Mouse (Mus musculus) spleen, adult 2 months (tissue): Measurements from ENCODE around the gene Pde1a. TPM values are rescaled to one million over a fixed set of nuclear protein-coding genes. Genes with fewer than 3 reads are reported as not detected.
"Not testable (repeated sequence)": the region's sequence is repeated elsewhere in the genome, so short reads cannot be mapped to it uniquely, and the experiment has no call there.

ENCODE experiments used
- DNase-seq, 2 experiments: peaks; one replicate each; pipeline versions ENCODE4 v3.0.0 to v3.0.0-alpha.2; 2012 to 2021; ENCODE audit warnings: low spot score in 2 of 2, low read depth in 1 of 2
- H3K27ac ChIP-seq: fragments of 200-500 bp; 2 replicates; pipeline ENCODE4 v1.5.1; 2012; ENCODE audit warnings: low read length, inconsistent platforms; ENCODE audit not compliant: insufficient read depth
- H3K27me3 ChIP-seq: fragments of 200-500 bp; 2 replicates; pipeline ENCODE4 v1.6.1; 2012; ENCODE audit warnings: mild to moderate bottlenecking, moderate library complexity, low read length, inconsistent platforms; ENCODE audit not compliant: control insufficient read depth, insufficient read depth
- H3K36me3 ChIP-seq: fragments of 200-500 bp; 2 replicates; pipeline ENCODE4 v1.6.1; 2012; ENCODE audit warnings: mild to moderate bottlenecking, low read length, inconsistent platforms; ENCODE audit not compliant: control insufficient read depth, insufficient read depth
- H3K4me1 ChIP-seq: fragments of 200-500 bp; 2 replicates; pipeline ENCODE4 v1.6.1; 2011; ENCODE audit warnings: inconsistent platforms; ENCODE audit not compliant: control insufficient read depth, insufficient read depth, insufficient read length
- H3K4me3 ChIP-seq: fragments of 200-500 bp; 2 replicates; pipeline ENCODE4 v1.5.1; 2011; ENCODE audit warnings: mild to moderate bottlenecking, inconsistent platforms; ENCODE audit not compliant: insufficient read depth, insufficient read length; ENCODE audit errors: extremely low read depth
- CTCF ChIP-seq: fragments of 200-500 bp; IDR thresholded peaks from 2 replicates; pipeline ENCODE4 v1.5.1; 2011; ENCODE audit warnings: mild to moderate bottlenecking, inconsistent platforms; ENCODE audit not compliant: insufficient read depth, insufficient read length, insufficient replicate concordance; ENCODE audit errors: extremely low read depth
- POLR2A ChIP-seq: fragments of 200-500 bp; IDR thresholded peaks from 2 replicates; pipeline ENCODE4 v1.6.1; 2011; ENCODE audit warnings: low read depth, low read length, inconsistent platforms
- WGBS: fragments of 180-500 bp; shearing (Covaris S2); methylation state at CpG from one replicate; pipeline ENCODE4 v1.1.7; 2018; 5-methylcytosine and 5-hydroxymethylcytosine counted together
- polyA plus RNA-seq: library from polyadenylated mRNA; depleted of rRNA; stranded (reverse); fragments of >200 nt; gene quantifications from 2 replicates; pipeline ENCODE4 v1.2.3, GENCODE M21; 2012

Gene Pde1a
- polyA plus RNA-seq, 1 experiment: 0.97 TPM

- no peak for DNase-seq
- no peaks in the 10 kb centered on the region for H3K36me3 ChIP-seq
- 75% methylated on average over 5 of the region's 5 CpGs for WGBS
Observed at GRCm38 (mm10) chr2:79891760-79892570, 237.3 kb downstream of the Pde1a start.

DNA sequence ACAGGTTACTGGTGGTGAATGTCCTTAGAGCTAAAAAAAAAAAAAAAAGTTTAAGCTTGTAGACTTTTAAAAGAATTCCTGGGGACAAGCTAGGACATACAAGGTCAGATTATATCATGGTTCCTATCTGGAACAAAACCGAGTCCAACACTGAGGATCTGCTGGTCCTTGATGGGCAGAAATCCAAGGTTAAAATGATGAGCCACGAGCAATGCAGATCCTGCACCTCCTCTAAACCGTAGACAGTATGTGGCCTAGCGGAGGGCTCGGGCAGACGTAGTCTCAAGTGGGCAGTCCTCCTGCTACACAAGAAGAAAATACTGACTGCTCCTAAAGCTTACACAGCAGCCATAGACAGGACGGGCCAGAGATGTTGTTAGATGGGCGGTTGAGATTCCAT is 238.5 kb downstream of the Pde1a start:
- H3K4me3 ChIP-seq: no peak overlapping the region
- no peak for DNase-seq
- H3K36me3 ChIP-seq: no peaks in the 10 kb centered on the region
- no peak for TF ChIP-seq POLR2A
- no peak for TF ChIP-seq CTCF
- no peak overlapping the region for H3K27ac ChIP-seq
- no peaks in the 10 kb centered on the region for H3K27me3 ChIP-seq
- WGBS: 93% methylated on average over 8 of the region's 8 CpGs
- H3K4me1 ChIP-seq: no peaks in the 10 kb centered on the region

More at GRCm38 (mm10) chr2:79891760-79892570, 237.3 kb downstream of the Pde1a start:
- no peaks in the 10 kb centered on the region for H3K4me1 ChIP-seq
- no peak overlapping the region for H3K27ac ChIP-seq
- H3K4me3 ChIP-seq: no peak overlapping the region
- TF ChIP-seq POLR2A: no peak
- no peak for TF ChIP-seq CTCF
- H3K27me3 ChIP-seq: no peaks in the 10 kb centered on the region

DNA sequence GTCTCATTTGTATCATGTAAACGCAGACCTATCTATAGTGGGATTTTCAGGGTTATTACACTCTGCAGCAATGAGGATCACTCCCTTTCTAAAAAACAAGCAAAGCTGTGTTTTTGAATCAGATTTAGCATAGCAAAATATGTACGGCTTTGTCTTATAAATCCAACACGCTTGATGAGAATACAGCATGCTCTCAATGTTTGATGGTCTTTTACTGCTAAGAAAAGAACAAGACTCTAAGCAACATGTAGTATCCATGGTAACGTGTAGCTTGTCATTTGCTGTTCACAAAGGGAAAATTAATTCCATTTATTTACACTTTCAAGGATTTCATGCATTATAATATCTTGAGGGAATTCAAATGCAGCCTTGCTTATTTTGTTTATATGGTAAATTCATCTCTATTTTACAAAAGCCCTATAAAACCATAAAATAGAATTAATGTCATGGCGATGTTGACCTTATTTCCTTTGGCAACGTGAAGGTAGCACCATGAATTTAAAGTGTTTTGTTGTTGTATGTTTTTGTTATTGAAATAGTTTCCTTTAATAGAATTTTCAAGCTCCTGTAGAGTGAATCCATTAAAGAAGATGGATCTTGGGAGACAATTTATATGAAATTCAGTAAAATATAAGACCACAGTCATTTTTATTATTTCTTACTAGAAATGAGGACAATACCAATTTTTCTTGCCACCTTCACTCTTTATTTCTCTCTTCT is 245.5 kb downstream of the Pde1a start:
- H3K4me1 ChIP-seq: no peaks in the 10 kb centered on the region
- no peak for TF ChIP-seq POLR2A
- no peak for TF ChIP-seq CTCF
- H3K27ac ChIP-seq: no peak overlapping the region
- WGBS: 92% methylated on average over 6 of the region's 6 CpGs
- no peak for DNase-seq
- H3K4me3 ChIP-seq: no peak overlapping the region
- no peaks in the 10 kb centered on the region for H3K36me3 ChIP-seq
- H3K27me3 ChIP-seq: no peaks in the 10 kb centered on the region

DNA sequence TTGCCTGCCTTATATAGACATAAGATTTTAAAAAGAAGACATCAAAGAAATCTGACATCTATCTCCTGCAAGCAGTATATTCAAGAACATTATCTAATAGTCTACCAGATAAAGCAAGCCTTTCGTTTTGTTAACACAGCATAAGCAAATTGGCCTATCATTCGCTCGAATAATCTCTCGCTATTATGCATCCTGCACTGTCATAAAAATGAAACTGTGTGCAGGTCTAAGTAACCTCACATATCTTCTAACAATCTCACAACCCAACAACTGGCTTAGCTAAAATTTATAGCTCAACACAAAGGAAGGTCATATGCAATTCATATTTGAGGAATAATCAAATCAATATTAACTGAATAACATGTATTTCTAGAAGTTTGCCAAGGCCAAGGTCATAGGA is 246.0 kb downstream of the Pde1a start:
- 94% methylated on average over 4 of the region's 4 CpGs for WGBS
- TF ChIP-seq CTCF (no peak), POLR2A (no peak)
- H3K4me1 ChIP-seq: no peaks in the 10 kb centered on the region
- H3K27ac ChIP-seq: no peak overlapping the region
- no peak overlapping the region for H3K4me3 ChIP-seq
- H3K36me3 ChIP-seq: no peaks in the 10 kb centered on the region
- H3K27me3 ChIP-seq: no peaks in the 10 kb centered on the region
- no peak for DNase-seq

DNA sequence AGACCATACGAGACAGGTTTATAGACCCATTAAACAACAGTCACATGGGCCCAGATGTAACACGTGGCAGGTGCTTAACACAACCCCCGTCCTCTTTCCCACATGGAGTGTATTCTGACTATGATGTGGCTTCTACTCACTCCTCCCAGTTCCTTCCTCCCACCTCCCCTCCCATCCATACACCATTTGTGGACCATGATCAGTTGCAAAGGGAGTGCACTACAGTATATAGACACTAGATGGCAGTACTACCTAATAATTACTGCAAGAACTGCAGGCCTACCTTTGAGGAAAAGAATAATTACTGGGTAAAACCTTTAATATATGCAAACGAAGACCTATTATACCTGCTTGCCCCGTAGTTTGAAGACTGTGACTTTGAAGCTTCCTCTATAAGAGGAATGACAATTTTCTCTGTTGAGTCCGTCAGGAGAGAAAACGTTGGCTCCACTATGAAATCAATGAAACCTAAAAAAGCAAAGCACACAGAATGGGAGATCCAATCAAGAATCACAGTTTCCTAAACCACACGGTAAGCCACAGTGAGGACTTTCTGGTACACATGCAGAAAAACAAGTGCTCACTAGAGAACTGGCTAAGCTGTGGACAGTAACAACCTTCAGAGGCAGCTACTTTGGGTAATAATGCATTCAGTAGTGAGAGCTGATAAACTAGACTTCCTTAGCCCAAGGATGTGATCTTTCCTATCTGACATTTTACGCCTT is 263.8 kb downstream of the Pde1a start:
- DNase-seq: no peak
- Histone ChIP-seq H3K4me1 (no peaks in the 10 kb centered on the region), H3K36me3 (no peaks in the 10 kb centered on the region), H3K27ac (no peak overlapping the region), H3K27me3 (no peaks in the 10 kb centered on the region), H3K4me3 (no peak overlapping the region)
- TF ChIP-seq POLR2A: no peak
- no peak for TF ChIP-seq CTCF
- 39% methylated on average over 9 of the region's 9 CpGs for WGBS

GRCm38 (mm10) chr2:79856874-79857273 is 272.4 kb downstream of the Pde1a start:
- WGBS: 73% methylated on average over 1 of the region's 1 CpGs

GRCm38 (mm10) chr2:79847396-79847795 is 281.9 kb downstream of the Pde1a start:
- not testable (repeated sequence) for DNase-seq

More at GRCm38 (mm10) chr2:79856874-79857273, 272.4 kb downstream of the Pde1a start:
- H3K4me1 ChIP-seq: no peaks in the 10 kb centered on the region
- no peak overlapping the region for H3K4me3 ChIP-seq
- H3K27ac ChIP-seq: no peak overlapping the region
- no peaks in the 10 kb centered on the region for H3K36me3 ChIP-seq
- TF ChIP-seq POLR2A (no peak), CTCF (no peak)
- no peaks in the 10 kb centered on the region for H3K27me3 ChIP-seq
- DNase-seq: no peak

More at GRCm38 (mm10) chr2:79847396-79847795, 281.9 kb downstream of the Pde1a start:
- H3K36me3 ChIP-seq, H3K4me3 ChIP-seq, H3K4me1 ChIP-seq, H3K27ac ChIP-seq, H3K27me3 ChIP-seq: not testable (repeated sequence)
- 87% methylated on average over 13 of the region's 13 CpGs for WGBS
